14 mouse cellular contexts compared by ENCODE assay signal in genomic region chr10:69701226-69701625, GRCm38 (mm10).
DNase-seq lines count a peak whose midpoint lies in the region; ATAC-seq lines count a peak whose summit lies in the region.
"Had no signal": no experiment of that assay in that cellular context is flagged by ENCODE, and none has a peak within 500 bp of the region (broad histone marks: within the 10 kb centered on the region; RNA-seq: fewer than 3 reads in every experiment).

No protein-coding gene starts in this region.

- H3K27ac ChIP-seq in hindbrain, embryonic 10.5 days = 0 out of 2 replicates have a peak overlapping the region, but pooled peaks have one; percentile 29
- H3K27ac ChIP-seq in hindbrain, embryonic 13.5 days = no peak overlapping the region
- H3K27ac ChIP-seq in neural tube, embryonic 11.5 days (ENCODE audit: low read depth, low read length) = no peak overlapping the region
- H3K27ac ChIP-seq: heart, embryonic 10.5 days had no signal

- 51% methylated on average over 4 of the region's 4 CpGs for WGBS in hindbrain, embryonic 10.5 days
- WGBS in hindbrain, embryonic 13.5 days = 38% methylated on average over 4 of the region's 4 CpGs
- WGBS in neural tube, embryonic 11.5 days = 38% methylated on average over 4 of the region's 4 CpGs

- no peak overlapping the region for H3K9ac ChIP-seq in hindbrain, embryonic 13.5 days
- H3K9ac ChIP-seq in neural tube, embryonic 11.5 days (ENCODE audit: low read length) = no peak overlapping the region

- H3K36me3 ChIP-seq in hindbrain, embryonic 10.5 days = no peaks in the 10 kb centered on the region
- H3K36me3 ChIP-seq in hindbrain, embryonic 13.5 days = no peaks in the 10 kb centered on the region
- H3K36me3 ChIP-seq in neural tube, embryonic 11.5 days (ENCODE audit: control insufficient read depth, insufficient read depth, low read length) = no peaks in the 10 kb centered on the region
- H3K36me3 ChIP-seq: heart, embryonic 10.5 days had no signal

- H3K9me3 ChIP-seq in hindbrain, embryonic 10.5 days = no peaks in the 10 kb centered on the region
- H3K9me3 ChIP-seq in hindbrain, embryonic 13.5 days = no peaks in the 10 kb centered on the region
- H3K9me3 ChIP-seq in neural tube, embryonic 11.5 days (ENCODE audit: control insufficient read depth, low read length) = no peaks in the 10 kb centered on the region
- H3K9me3 ChIP-seq: heart, embryonic 10.5 days had no signal

- no peak overlapping the region for H3K4me2 ChIP-seq in hindbrain, embryonic 13.5 days
- no peak overlapping the region for H3K4me2 ChIP-seq in neural tube, embryonic 11.5 days (ENCODE audit: low read depth)
- H3K4me2 ChIP-seq: liver, embryonic 11.5 days had no signal

- H3K4me3 ChIP-seq in hindbrain, embryonic 10.5 days = no peak overlapping the region
- H3K4me3 ChIP-seq in hindbrain, embryonic 13.5 days = no peak overlapping the region
- no peak overlapping the region for H3K4me3 ChIP-seq in neural tube, embryonic 11.5 days (ENCODE audit: low read depth, low read length)
- H3K4me3 ChIP-seq: heart, embryonic 10.5 days had no signal

- peaks cover 21% of the 10 kb centered on the region for H3K4me1 ChIP-seq in hindbrain, embryonic 10.5 days (replicated peaks)
- peaks cover 28% of the 10 kb centered on the region for H3K4me1 ChIP-seq in hindbrain, embryonic 13.5 days (replicated peaks)
- peaks cover 8% of the 10 kb centered on the region for H3K4me1 ChIP-seq in neural tube, embryonic 11.5 days (ENCODE audit: control insufficient read depth, insufficient read depth, low read length)

- ATAC-seq in hindbrain, embryonic 13.5 days (ENCODE audit: low FRiP score) = no peak
- no peak for ATAC-seq in neural tube, embryonic 11.5 days (ENCODE audit: insufficient read depth, low FRiP score, low TSS enrichment)

- DNase-seq in cerebellum, adult 9-10 months = peak; percentile 48
- no peak for DNase-seq in cerebellum, postnatal 36 days
- DNase-seq in hindbrain, embryonic 10.5 days (ENCODE audit: low spot score) = peak; percentile 42
- DNase-seq in neural tube, embryonic 11.5 days (ENCODE audit: low spot score) = peak; percentile 29
- DNase-seq in neural tube, embryonic 10.5 days (ENCODE audit: extremely low spot score, low spot score) = no peak
- peak; percentile 83 for DNase-seq in retina, postnatal 1 day
- no peak for DNase-seq in ovary, postnatal 36 days (ENCODE audit: low spot score)
- DNase-seq: heart, postnatal 4 days; kidney, adult 18-20 months; kidney, postnatal 36 days; thymus, adult 18-20 months had no signal

- H3K27me3 ChIP-seq in hindbrain, embryonic 10.5 days (ENCODE audit: insufficient read depth, poor library complexity, severe bottlenecking) = no peaks in the 10 kb centered on the region
- no peaks in the 10 kb centered on the region for H3K27me3 ChIP-seq in hindbrain, embryonic 13.5 days
- H3K27me3 ChIP-seq in neural tube, embryonic 11.5 days (ENCODE audit: control insufficient read depth, insufficient read depth, low read length) = no peaks in the 10 kb centered on the region

Comparison
In these comparisons a context has a peak if more than half of its experiments do, and no peak if none do; other contexts are left out.
1. DNase-seq: peak in cerebellum, adult 9-10 months (single experiment), hindbrain, embryonic 10.5 days (single experiment), neural tube, embryonic 11.5 days (single experiment) and retina, postnatal 1 day (single experiment); none in cerebellum, postnatal 36 days (0 of 2), neural tube, embryonic 10.5 days (single experiment) and ovary, postnatal 36 days (single experiment).